Mouse (Mus musculus): ENCODE measurements around the gene Ccdc106.
A peak's percentile ranks its signal among the peaks of the same experiment; 100 is the strongest.

Gene Ccdc106

DNA sequence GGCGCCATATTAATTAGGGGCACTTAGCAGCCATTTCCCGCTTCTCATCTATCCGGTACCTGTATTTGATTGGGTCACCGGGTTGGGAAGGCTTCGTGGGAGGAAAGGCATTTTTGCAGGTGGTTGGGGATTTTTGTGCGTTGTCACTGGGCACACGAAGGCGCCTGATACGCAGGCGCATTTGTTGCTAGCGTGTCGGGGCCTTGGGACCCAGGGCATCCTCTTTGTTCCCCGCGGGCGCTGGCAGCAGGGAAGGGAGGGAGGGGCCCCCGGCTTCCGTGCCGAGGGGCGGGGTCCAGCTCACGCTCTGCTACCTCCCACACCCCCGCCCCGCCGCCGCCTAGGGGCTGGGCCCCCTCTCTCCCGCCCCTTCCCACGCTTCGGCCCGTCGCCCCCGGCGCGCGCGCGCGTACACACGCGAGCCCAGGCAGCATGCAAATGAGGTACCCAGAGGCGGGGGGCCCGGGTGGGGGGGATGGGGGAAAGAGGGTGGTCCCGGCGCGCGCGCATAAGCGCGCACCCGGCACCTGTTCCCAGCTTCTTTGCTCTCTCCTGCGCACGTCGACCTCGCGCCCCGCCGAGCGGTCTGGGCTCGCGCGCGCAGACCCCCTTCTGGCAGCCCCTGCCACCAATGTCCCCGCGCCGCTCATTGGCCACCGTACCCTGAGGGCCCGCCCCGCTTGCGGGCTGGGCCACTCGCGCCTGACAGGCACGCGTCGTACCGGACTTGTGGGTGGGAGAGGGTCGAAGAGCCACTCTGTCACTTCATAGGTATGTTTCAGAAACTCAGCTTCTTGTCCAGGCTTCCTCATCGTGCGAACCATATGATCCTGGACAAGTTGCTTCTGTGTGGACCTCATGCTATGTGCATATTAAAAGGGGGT is 5.0 kb upstream of the Ccdc106 start, which contains the start of gene Gm44973:
TSS of gene Gm44973 (plus strand) at position 379 of the 884 bp plus-strand sequence.
- peak; percentile 98 for DNase-seq (ENCODE audit: inconsistent ontology term)

GRCm38 (mm10) chr7:5016057-5016456 is 4.3 kb upstream of the Ccdc106 start:
- DNase-seq (ENCODE audit: inconsistent ontology term): no peak

GRCm38 (mm10) chr7:5016920-5017319 is 3.4 kb upstream of the Ccdc106 start:
- DNase-seq (ENCODE audit: inconsistent ontology term): no peak

DNA sequence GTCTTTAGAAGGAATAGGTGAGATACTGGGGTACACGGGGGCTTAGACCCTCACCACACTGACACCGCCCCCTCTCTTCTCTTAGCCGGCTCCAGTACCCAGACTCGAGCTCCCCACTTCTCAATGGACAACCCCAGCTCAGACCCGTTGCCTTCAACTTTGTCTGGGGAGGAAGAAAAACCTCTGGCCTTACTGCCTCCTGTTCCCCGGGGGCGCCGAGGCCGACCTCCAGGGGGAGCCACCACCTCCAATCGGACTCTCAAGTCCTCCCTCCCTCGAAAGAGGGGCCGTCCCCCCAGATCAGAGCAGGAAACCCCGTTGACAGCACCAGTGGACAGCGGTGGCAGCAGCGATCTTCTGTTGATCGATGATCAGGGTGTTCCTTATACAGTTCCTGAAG is 3.0 kb upstream of the Ccdc106 start:
- no peak for DNase-seq (ENCODE audit: inconsistent ontology term)

GRCm38 (mm10) chr7:5017931-5018330 is 2.4 kb upstream of the Ccdc106 start:
- DNase-seq (ENCODE audit: inconsistent ontology term): no peak

- peak; percentile 5 for DNase-seq (ENCODE audit: inconsistent ontology term)
These were observed 777 bp upstream of the Ccdc106 start for GRCm38 (mm10) chr7:5019576-5019975.

GRCm38 (mm10) chr7:5020685-5021084 is 332 bp downstream of the Ccdc106 start:
- DNase-seq (ENCODE audit: inconsistent ontology term): no peak

DNA sequence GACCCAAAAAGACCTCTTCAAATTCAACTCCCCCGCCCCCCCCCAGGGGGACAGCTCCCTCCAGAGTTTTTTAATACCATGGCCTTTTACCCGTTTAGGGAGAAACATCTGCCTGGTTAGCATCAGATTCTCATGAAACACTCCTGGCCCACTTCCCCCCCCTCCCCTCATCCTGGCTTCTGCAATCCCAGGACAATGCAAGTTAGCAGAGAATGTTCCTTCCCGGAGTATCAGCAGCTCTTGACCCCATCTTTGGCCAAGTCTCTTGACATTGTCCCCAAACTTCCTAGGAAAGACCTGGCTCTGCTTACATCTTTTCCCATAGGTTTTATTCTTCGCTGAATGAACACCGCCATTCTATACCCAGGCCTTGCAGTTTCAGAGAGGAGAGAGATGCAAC is 844 bp downstream of the Ccdc106 start:
- peak; percentile 6 for DNase-seq (ENCODE audit: inconsistent ontology term)

DNA sequence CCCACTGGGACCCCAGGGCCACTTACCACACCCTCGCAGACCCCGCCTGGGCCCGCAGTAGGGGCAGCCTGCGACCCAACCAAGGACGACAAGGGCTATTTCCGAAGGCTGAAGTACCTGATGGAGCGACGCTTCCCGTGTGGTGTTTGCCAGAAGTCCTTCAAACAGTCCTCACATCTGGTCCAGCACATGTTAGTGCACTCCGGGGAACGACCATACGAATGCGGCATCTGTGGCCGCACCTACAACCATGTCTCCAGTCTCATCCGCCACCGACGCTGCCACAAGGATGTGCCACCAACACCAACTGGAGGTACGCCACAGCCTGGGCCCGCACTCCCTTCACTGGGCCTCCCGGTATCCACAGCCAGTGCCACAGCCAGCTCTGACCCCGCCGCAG is 9.2 kb downstream of the Ccdc106 start:
- DNase-seq (ENCODE audit: inconsistent ontology term): no peak

DNA sequence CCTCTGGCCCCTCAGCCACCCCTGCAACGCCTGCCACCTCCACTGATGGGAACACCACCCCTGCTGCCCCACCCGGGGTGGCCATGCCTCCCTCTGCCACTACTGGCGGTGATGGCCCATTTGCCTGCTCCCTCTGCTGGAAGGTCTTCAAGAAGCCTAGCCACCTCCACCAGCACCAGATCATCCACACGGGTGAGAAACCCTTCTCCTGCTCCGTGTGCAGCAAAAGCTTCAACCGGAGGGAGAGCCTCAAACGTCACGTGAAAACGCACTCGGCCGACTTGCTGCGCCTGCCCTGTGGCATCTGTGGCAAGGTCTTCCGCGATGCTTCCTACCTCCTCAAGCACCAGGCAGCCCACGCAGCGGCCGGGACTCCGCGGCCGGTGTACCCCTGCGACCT is 9.6 kb downstream of the Ccdc106 start:
- DNase-seq (ENCODE audit: inconsistent ontology term): no peak

GRCm38 (mm10) chr7:5030554-5031275 is 10.4 kb downstream of the Ccdc106 start:
- DNase-seq (ENCODE audit: inconsistent ontology term): no peak

DNA sequence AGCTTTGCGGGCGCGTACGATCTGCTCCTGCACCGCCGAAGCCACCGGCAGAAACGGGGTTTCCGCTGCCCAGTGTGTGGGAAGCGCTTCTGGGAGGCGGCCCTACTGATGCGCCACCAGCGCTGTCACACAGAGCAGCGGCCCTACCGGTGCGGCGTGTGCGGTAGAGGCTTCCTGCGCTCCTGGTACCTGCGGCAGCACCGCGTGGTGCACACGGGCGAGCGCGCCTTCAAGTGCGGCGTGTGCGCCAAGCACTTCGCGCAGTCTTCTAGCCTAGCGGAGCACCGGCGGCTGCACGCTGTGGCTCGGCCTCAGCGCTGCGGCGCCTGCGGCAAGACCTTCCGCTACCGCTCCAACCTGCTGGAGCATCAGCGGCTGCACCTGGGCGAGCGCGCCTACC is 11.1 kb downstream of the Ccdc106 start:
- no peak for DNase-seq (ENCODE audit: inconsistent ontology term)

GRCm38 (mm10) chr7:5033818-5034217 is 13.5 kb downstream of the Ccdc106 start, which contains the start of gene 4632433K11Rik:
TSS of gene 4632433K11Rik (plus strand) at chr7:5034118.
- DNase-seq (ENCODE audit: inconsistent ontology term): no peak

DNA sequence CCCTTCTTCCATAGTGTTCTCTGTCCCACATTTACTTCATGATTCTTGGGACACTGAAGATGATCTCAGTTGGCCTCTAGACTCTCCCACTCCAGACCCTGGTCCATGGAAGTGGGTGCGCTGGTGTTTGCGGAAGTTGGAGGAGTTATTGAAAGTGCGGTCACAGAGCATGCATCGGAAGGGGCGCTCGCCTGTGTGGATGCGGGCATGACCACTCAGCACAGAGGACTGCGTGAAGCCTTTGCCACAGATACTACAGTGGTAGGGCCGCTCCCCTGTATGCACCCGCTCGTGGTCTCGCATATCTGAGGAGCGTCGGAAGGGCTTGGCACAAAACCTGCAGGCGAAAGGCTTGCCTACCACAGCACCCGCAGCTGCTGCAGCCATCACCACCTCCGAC is 15.3 kb downstream of the Ccdc106 start:
- no peak for DNase-seq (ENCODE audit: inconsistent ontology term)

DNA sequence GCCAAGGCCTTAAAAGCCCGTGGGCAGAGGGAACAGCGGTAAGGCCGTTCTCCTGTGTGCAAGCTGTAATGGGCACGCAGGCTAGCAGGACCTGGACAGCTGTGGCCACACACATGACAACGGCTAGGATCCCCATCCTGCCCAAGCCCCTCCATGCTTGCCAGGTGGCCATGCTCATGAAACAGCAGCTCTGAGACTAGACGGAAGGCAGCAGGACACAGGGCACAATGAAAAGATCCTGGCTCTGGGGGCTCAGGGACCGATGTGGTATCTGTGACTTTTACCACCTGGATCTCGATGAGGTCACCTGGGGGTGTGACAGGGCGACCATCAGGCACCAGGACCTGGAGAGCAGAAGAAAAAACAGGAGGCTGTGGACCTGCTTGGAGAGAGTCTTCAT is 15.8 kb downstream of the Ccdc106 start:
- DNase-seq (ENCODE audit: inconsistent ontology term): no peak

DNA sequence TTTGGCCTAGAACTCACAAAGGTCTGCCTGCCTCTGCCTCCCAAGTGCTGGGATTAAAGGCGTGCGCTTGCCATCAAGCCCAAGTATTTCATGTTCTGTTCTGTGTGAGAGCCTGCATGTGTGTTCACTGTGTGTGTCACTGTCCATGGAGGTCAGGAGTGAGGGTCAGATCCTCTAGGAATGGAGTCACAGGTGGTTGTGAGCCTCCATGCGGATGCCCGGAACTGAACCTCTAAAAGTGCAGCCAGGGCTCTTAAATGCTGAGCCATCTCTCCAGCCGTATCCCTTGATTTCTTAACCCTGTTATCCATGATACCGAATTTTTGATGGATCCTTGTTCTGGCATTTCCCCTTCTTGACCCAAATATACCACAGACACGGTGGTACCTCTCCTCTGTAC is 16.7 kb downstream of the Ccdc106 start:
- DNase-seq (ENCODE audit: inconsistent ontology term): no peak

DNA sequence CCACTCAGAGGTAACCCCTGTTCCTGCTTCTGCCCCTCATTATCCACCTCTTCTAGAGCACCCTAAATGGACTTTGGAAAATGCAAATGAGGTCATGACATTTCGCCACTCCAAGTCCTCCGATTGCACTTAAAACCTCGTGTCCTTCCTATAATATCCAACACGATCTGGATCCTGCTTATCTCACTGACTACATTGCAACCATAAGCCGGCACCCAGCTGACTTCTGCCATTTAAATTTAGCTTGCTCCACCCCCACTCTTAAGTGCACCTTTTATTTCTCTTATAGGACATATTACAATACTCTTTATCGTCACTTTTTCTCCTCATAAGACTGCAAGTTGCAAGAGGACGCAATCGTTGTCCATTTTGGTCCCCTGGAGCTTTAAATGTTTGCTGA is 17.1 kb downstream of the Ccdc106 start:
- DNase-seq (ENCODE audit: inconsistent ontology term): no peak

GRCm38 (mm10) chr7:5038109-5038732 is 17.9 kb downstream of the Ccdc106 start, which contains the start of gene Zfp784:
TSS of gene Zfp784 (minus strand) at chr7:5038446.
- DNase-seq (ENCODE audit: inconsistent ontology term): peak; percentile 96

DNA sequence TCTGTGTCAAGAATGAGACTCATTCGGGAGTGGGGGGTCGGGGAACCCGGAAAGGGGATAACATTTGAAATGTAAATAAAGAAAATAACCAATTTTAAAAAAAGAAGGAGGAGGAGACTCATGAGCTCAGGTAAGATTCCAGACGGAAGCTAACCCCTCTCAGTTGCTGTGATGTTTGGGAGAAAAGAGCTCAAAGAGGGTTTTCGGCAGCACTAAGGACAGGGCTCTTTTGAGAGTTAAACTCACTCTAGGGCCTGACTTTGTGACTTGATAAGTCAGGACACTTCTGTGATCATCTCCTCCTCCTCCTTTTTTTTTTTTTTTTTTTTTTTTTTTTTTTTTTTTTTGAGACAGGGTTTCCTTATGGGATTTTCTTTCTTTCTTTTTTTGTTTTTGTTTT is 18.6 kb downstream of the Ccdc106 start:
- no peak for DNase-seq (ENCODE audit: inconsistent ontology term)

DNA sequence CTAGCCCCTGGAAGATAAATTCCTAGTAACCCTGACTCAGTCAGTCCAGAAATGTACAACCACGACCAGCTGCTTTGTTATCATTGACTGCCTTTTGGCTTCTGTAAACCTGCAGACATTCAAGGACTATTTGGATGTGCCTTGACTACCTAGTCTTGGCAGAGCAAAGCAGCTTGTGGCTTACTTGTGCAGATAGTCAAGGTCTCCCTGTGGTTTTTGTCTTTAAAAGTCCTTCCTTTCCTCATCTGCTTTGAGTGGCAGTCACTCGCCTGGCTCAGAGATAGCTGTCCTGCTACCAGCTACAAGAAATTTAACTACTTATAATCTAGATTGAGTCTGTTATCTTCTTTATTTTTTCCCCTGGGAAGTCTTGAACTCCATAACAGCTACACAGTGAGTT is 24.6 kb downstream of the Ccdc106 start:
- DNase-seq (ENCODE audit: inconsistent ontology term): no peak

DNA sequence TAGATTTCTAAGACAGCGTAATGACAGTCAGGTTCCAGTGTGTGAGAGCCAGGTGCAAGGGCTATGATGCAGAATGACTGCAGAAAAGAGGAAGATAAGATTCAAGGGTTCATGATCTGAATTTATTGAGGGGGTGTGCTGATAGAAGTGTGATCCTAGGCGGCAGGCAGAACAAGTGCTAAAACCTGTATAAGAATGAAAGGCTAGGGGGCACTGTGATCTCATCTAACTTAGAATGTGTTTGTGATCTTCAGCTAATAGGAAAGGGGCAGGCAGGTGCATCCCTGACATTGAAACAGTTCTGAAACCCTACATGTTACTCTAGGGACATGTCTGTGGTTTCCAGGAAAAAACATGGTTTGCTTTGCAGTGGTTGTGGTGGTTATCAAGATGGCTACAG is 25.8 kb downstream of the Ccdc106 start:
- DNase-seq (ENCODE audit: inconsistent ontology term): no peak

DNA sequence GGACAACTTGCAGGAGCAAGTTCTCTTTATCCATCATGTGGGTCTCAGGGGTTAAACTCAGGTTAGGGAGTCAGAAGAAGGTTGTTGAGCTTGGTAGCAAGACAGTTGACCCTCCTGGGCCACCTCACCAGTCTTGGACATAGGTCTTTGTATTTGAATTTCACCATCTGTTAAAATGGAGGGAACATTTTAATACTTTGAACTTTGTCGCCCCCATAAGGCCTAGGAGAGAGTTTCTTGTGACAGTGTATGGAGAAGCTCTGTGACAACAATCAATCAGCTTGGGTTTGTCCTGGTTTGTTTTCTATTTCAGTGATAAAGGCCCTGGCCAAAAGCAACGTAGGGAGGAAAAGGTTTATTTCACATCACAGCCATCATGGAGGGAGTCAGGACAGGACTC is 27.0 kb downstream of the Ccdc106 start:
- no peak for DNase-seq (ENCODE audit: inconsistent ontology term)
